Mouse (Mus musculus) embryonic facial prominence, embryonic 14.5 days (tissue): ENCODE measurements at regions not wholly inside any gene's neighbourhood (a gene's known extent, or its start where the extent isn't known, plus 50 kb on each side); places are given as distances from the start of the nearest gene placed in this dataset.

Experiments used
- ATAC-seq: fragments of 200-750 bp; cut with Nextera tagmentation; 2 replicates; pipeline ENCODE4 v1.8.0; 2017; ENCODE audit warnings: low read depth, moderate number of reproducible peaks, moderate TSS enrichment
- DNase-seq: peaks from one replicate; pipeline ENCODE4 v3.0.0-alpha.2; 2015; ENCODE audit warnings: low spot score
- H3K27ac ChIP-seq: fragments of 300-500 bp; sonication (generic); replicated peaks from 2 replicates; pipeline ENCODE4 v1.5.1; 2014; ENCODE audit warnings: low read depth, mild to moderate bottlenecking, low read length, moderate library complexity
- H3K27me3 ChIP-seq: fragments of 300-500 bp; sonication (generic); replicated peaks from 2 replicates; pipeline ENCODE4 v1.6.1; 2014; ENCODE audit warnings: low read length; ENCODE audit not compliant: control insufficient read depth, insufficient read depth
- H3K36me3 ChIP-seq: fragments of 300-500 bp; sonication (generic); 2 replicates; pipeline ENCODE4 v1.6.1; 2014; ENCODE audit warnings: low read length, mixed read lengths; ENCODE audit not compliant: control insufficient read depth, insufficient read depth
- H3K4me1 ChIP-seq: fragments of 300-500 bp; sonication (generic); 2 replicates; pipeline ENCODE4 v1.6.1; 2014; ENCODE audit warnings: antibody characterized with exemption, low read length; ENCODE audit not compliant: control insufficient read depth, insufficient read depth
- H3K4me2 ChIP-seq: fragments of 300-500 bp; sonication (generic); 2 replicates; pipeline ENCODE4 v1.6.1; 2014; ENCODE audit warnings: low read depth, mild to moderate bottlenecking, low read length, moderate library complexity, mixed read lengths
- H3K4me3 ChIP-seq: fragments of 300-500 bp; sonication (generic); 2 replicates; pipeline ENCODE4 v1.5.1; 2014; ENCODE audit warnings: low read depth, mild to moderate bottlenecking, low read length
- H3K9ac ChIP-seq: fragments of 300-500 bp; sonication (generic); 2 replicates; pipeline ENCODE4 v1.6.1; 2014; ENCODE audit warnings: low read depth, mild to moderate bottlenecking, low read length, moderate library complexity, mixed read lengths
- H3K9me3 ChIP-seq: fragments of 300-500 bp; sonication (generic); 2 replicates; pipeline ENCODE4 v1.6.1; 2016; ENCODE audit warnings: low read length; ENCODE audit not compliant: control insufficient read depth
- WGBS: fragments of 180-500 bp; shearing (Covaris S2); extraction: QIAGEN DNeasy Blood & Tissue Kit; methylation state at CpG from one replicate; pipeline ENCODE4 v1.1.7; 2014; 5-methylcytosine and 5-hydroxymethylcytosine counted together

GRCm38 (mm10) chr14:105999801-106000200, 103.2 kb upstream of the Spry2 start:
- no peak overlapping the region for H3K4me3 ChIP-seq
- WGBS: 81% methylated on average over 6 of the region's 6 CpGs
- no peak overlapping the region for H3K27ac ChIP-seq
- H3K36me3 ChIP-seq: no peaks in the 10 kb centered on the region
- ATAC-seq (no peak), DNase-seq (peak; percentile 20)
- H3K9ac ChIP-seq: no peak overlapping the region
- no peak overlapping the region for H3K4me2 ChIP-seq
- H3K4me1 ChIP-seq: no peaks in the 10 kb centered on the region
- H3K9me3 ChIP-seq: 0 out of 2 replicates have a peak, but pooled peaks cover 3% of the 10 kb centered on the region
- H3K27me3 ChIP-seq: no peaks in the 10 kb centered on the region

GRCm38 (mm10) chr14:106007769-106008168, 98.2 kb upstream of the Trim52 start:
- WGBS: 88% methylated on average over 2 of the region's 2 CpGs

GRCm38 (mm10) chr14:106008951-106009350, 97.0 kb upstream of the Trim52 start:
- Histone ChIP-seq H3K36me3 (no peaks in the 10 kb centered on the region), H3K27ac (no peak overlapping the region), H3K4me1 (no peaks in the 10 kb centered on the region), H3K4me2 (no peak overlapping the region), H3K9me3 (peaks cover 7% of the 10 kb centered on the region; the same call in 1 of the 2 replicates), H3K27me3 (no peaks in the 10 kb centered on the region), H3K9ac (no peak overlapping the region), H3K4me3 (no peak overlapping the region)
- whole genome bisulfite sequencing: 75% methylated on average over 3 of the region's 3 CpGs
- DNase-seq (no peak), ATAC-seq (no peak)

More at GRCm38 (mm10) chr14:106007769-106008168, 98.2 kb upstream of the Trim52 start:
- Histone ChIP-seq H3K9ac (no peak overlapping the region), H3K27ac (no peak overlapping the region), H3K4me3 (no peak overlapping the region), H3K4me2 (no peak overlapping the region), H3K36me3 (no peaks in the 10 kb centered on the region), H3K27me3 (no peaks in the 10 kb centered on the region), H3K4me1 (no peaks in the 10 kb centered on the region), H3K9me3 (peaks cover 7% of the 10 kb centered on the region; the same call in 1 of the 2 replicates)
- DNase-seq: no peak
- ATAC-seq: no peak

GRCm38 (mm10) chr14:106010961-106011360, 95.0 kb upstream of the Trim52 start:
- no peaks in the 10 kb centered on the region for H3K4me1 ChIP-seq
- WGBS: 72% methylated on average over 6 of the region's 6 CpGs
- DNase-seq: peak; percentile 52
- no peak overlapping the region for H3K27ac ChIP-seq
- no peak for ATAC-seq
- H3K9me3 ChIP-seq: peaks cover 7% of the 10 kb centered on the region; the same call in 1 of the 2 replicates
- H3K36me3 ChIP-seq: no peaks in the 10 kb centered on the region
- no peak overlapping the region for H3K9ac ChIP-seq
- no peak overlapping the region for H3K4me2 ChIP-seq
- H3K4me3 ChIP-seq: no peak overlapping the region
- no peaks in the 10 kb centered on the region for H3K27me3 ChIP-seq

GRCm38 (mm10) chr14:106011991-106012427, 94.0 kb upstream of the Trim52 start:
- Histone ChIP-seq H3K4me2 (no peak overlapping the region), H3K27me3 (no peaks in the 10 kb centered on the region), H3K4me3 (no peak overlapping the region), H3K27ac (no peak overlapping the region), H3K4me1 (no peaks in the 10 kb centered on the region), H3K9ac (no peak overlapping the region), H3K9me3 (peaks cover 7% of the 10 kb centered on the region; the same call in 1 of the 2 replicates), H3K36me3 (no peaks in the 10 kb centered on the region)
- ATAC-seq (no peak), DNase-seq (peak; percentile 33)
- 77% methylated on average over 6 of the region's 6 CpGs for WGBS

- no peaks in the 10 kb centered on the region for H3K9me3 ChIP-seq
- no peak overlapping the region for H3K9ac ChIP-seq
- no peak for ATAC-seq
- H3K27me3 ChIP-seq: no peaks in the 10 kb centered on the region
- WGBS: 86% methylated on average over 7 of the region's 7 CpGs
- no peaks in the 10 kb centered on the region for H3K4me1 ChIP-seq
- no peak overlapping the region for H3K4me3 ChIP-seq
- no peaks in the 10 kb centered on the region for H3K36me3 ChIP-seq
- DNase-seq: no peak
- H3K4me2 ChIP-seq: no peak overlapping the region
- no peak overlapping the region for H3K27ac ChIP-seq
These were observed 83.2 kb upstream of the Trim52 start for GRCm38 (mm10) chr14:106022806-106023205.

- DNase-seq: no peak
- 0 out of 2 replicates have a peak, but pooled peaks cover 11% of the 10 kb centered on the region for H3K9me3 ChIP-seq
- no peaks in the 10 kb centered on the region for H3K27me3 ChIP-seq
- ATAC-seq: no peak
- no peak overlapping the region for H3K4me2 ChIP-seq
- H3K9ac ChIP-seq: no peak overlapping the region
- H3K4me1 ChIP-seq: no peaks in the 10 kb centered on the region
- no peak overlapping the region for H3K4me3 ChIP-seq
- H3K27ac ChIP-seq: no peak overlapping the region
- WGBS: 86% methylated on average over 4 of the region's 4 CpGs
- no peaks in the 10 kb centered on the region for H3K36me3 ChIP-seq
These were observed 79.2 kb upstream of the Trim52 start for GRCm38 (mm10) chr14:106026815-106027214.

GRCm38 (mm10) chr14:106027686-106028085, 78.3 kb upstream of the Trim52 start:
- Histone ChIP-seq H3K4me2 (no peak overlapping the region), H3K9me3 (0 out of 2 replicates have a peak, but pooled peaks cover 11% of the 10 kb centered on the region), H3K9ac (no peak overlapping the region), H3K4me3 (no peak overlapping the region), H3K27ac (no peak overlapping the region), H3K27me3 (no peaks in the 10 kb centered on the region), H3K36me3 (no peaks in the 10 kb centered on the region), H3K4me1 (no peaks in the 10 kb centered on the region)
- ATAC-seq (no peak), DNase-seq (peak; percentile 38)
- WGBS: 70% methylated on average over 5 of the region's 5 CpGs

- Histone ChIP-seq H3K4me3 (no peak overlapping the region), H3K27me3 (no peaks in the 10 kb centered on the region), H3K9ac (no peak overlapping the region), H3K9me3 (0 out of 2 replicates have a peak, but pooled peaks cover 11% of the 10 kb centered on the region), H3K27ac (no peak overlapping the region), H3K4me2 (no peak overlapping the region), H3K4me1 (no peaks in the 10 kb centered on the region), H3K36me3 (no peaks in the 10 kb centered on the region)
- DNase-seq (no peak), ATAC-seq (no peak)
- WGBS: 93% methylated on average over 1 of the region's 1 CpGs
These were observed 74.9 kb upstream of the Trim52 start for GRCm38 (mm10) chr14:106031094-106031493.
